Mouse (Mus musculus) induced T-regulatory cell, adult 2 months (primary cell): ENCODE results near the gene Atp8a2.

Source experiments
- DNase-seq: peaks from one replicate; pipeline ENCODE4 v3.0.0-alpha.2; 2012; ENCODE audit warnings: low read depth

Gene Atp8a2

GRCm38 (mm10) chr14:59604002-59604645 lies 592.9 kb downstream of the Atp8a2 start:
- peak; percentile 61 for DNase-seq

- DNase-seq = no peak
Observed at GRCm38 (mm10) chr14:59598260-59598627, 598.7 kb downstream of the Atp8a2 start.

- DNase-seq = peak; percentile 96
Observed at GRCm38 (mm10) chr14:59597398-59598259, 599.4 kb downstream of the Atp8a2 start, which contains the start of gene Cdadc1. Gene Cdadc1, minus strand, starts transcription at chr14:59597959.

- no peak for DNase-seq
Observed at GRCm38 (mm10) chr14:59594988-59595387, 602.0 kb downstream of the Atp8a2 start.

GRCm38 (mm10) chr14:59592593-59592992 lies 604.4 kb downstream of the Atp8a2 start:
- DNase-seq = no peak

GRCm38 (mm10) chr14:59591901-59592300 lies 605.1 kb downstream of the Atp8a2 start:
- DNase-seq = no peak

GRCm38 (mm10) chr14:59590614-59591013 lies 606.4 kb downstream of the Atp8a2 start:
- peak; percentile 68 for DNase-seq
